Mouse (Mus musculus) erythroblast, adult 5-6 weeks (primary cell): Measurements from ENCODE around the gene Trib3. TPM values are rescaled to one million over a fixed set of nuclear protein-coding genes. Genes with fewer than 3 reads are reported as not detected.

Experiments
- ATAC-seq: replicated peaks from 2 replicates; pipeline ENCODE4 v1.8.0; 2016; ENCODE audit warnings: moderate number of reproducible peaks, mild to moderate bottlenecking, moderate TSS enrichment, inconsistent platforms; ENCODE audit not compliant: poor library complexity, low FRiP score, severe bottlenecking
- total RNA-seq, 2 experiments: library from RNA; stranded (forward) in 1 of 2; stranded (reverse) in 1 of 2; fragments of 150-400 nt in 1 of 2; fragments of 200-764, 138-1000 nt in 1 of 2; gene quantifications; 2 replicates each; pipeline versions ENCODE4 v1.2.3 to v1.2.4; 2015 to 2017; ENCODE audit warnings: low replicate concordance in 2 of 2

Gene Trib3
- total RNA-seq, 2 experiments from 2014 or later, result 0.26 TPM; not detected in 1

- no peak for ATAC-seq
These were observed 5.4 kb upstream of the Trib3 start for GRCm38 (mm10) chr2:152349205-152349604.

DNA sequence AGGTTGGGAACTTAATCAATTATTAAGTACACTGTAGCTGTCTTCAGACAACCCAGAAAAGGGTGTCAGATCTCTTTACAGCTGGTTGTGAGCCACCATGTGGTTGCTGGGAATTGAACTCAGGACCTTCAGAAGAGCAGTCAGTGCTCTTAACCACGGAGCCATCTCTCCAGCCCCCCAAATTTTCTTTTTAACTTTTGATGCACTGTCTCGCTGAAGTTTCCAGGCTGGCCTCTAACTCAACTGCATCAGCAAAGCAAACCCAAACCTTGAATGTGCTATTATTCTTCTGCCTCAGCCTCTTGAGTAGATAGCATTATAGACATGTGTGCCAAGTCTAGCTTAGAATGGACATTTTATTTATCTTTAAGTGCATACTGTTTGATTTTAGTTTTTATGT, 3.9 kb upstream of the Trib3 start:
- ATAC-seq, result no peak

DNA sequence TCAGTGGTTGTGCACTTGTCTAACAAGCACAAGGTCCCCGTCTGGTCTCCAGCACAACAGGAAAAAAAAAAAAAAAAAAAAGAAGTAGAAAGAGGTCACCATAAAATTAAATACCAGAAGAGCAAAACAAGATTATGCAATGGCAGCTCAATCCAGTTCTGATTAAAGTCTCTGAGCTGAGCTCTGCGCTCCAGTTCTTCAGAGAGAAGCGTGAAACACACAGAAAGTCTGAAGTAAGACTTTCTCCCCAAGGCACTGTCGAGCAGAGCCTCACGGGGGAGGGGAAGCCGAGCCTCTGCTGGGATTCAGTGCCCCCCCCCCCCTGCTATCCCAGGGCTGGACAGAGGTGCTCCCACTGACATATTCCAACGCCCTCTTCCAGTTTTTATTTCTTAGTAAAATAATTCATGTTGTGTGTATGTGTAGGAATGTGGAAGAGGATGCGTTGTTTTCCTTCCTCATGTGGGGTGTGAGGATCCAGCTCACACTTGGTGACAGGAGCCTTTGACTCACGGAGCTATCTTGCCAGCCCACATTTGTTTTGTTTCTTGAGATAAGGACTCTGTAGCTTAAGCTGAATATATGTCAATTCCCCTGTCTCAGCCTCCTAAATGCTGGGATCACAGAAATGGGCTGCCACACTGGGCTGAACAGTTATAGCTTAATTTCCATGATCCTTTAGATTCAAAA, 3.1 kb upstream of the Trib3 start:
- peak; percentile 22 for ATAC-seq

- ATAC-seq, result no peak
These were observed 1.6 kb upstream of the Trib3 start for GRCm38 (mm10) chr2:152345393-152345792.

DNA sequence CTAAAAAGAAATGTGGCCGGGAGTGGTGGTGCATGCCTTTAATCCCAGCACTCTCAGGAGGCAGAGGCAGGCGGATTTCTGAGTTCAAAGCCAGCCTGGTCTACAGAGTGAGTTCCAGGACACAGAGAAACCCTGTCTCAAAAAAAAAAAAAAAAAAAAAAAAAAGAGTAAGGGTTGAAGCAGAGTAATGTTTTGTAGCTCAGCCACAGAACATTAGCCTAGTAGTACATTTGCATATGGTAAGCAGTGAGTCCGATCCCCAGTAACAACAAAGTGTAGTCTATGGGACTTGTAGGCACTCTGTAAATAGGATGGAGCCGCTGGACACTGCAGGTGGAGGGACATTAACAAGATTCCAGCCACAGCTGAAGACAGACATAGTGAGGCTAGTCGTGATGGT, 1.1 kb upstream of the Trib3 start:
- no peak for ATAC-seq

- ATAC-seq, result no peak
These were observed 529 bp upstream of the Trib3 start for GRCm38 (mm10) chr2:152344361-152344760.

GRCm38 (mm10) chr2:152339631-152340179, 4.1 kb downstream of the Trib3 start:
- ATAC-seq, result no peak

DNA sequence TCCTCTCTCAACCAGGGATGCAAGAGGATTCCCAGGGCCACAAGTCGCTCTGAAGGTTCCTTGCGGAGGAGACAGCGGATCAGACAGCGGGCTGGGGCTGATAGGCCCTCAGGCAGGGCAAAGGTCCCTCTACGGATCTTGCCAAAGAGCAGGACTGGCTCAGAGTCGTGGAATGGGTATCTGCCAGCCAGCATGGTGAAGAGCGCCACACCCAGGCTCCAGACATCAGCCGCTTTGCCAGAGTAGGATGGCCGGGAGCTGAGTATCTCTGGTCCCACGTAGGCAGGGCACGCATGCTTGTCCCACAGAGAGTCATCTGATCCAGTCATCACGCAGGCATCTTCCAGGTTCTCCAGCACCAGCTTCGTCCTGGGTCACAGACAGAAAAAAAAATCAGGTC, 5.5 kb downstream of the Trib3 start:
- no peak for ATAC-seq

DNA sequence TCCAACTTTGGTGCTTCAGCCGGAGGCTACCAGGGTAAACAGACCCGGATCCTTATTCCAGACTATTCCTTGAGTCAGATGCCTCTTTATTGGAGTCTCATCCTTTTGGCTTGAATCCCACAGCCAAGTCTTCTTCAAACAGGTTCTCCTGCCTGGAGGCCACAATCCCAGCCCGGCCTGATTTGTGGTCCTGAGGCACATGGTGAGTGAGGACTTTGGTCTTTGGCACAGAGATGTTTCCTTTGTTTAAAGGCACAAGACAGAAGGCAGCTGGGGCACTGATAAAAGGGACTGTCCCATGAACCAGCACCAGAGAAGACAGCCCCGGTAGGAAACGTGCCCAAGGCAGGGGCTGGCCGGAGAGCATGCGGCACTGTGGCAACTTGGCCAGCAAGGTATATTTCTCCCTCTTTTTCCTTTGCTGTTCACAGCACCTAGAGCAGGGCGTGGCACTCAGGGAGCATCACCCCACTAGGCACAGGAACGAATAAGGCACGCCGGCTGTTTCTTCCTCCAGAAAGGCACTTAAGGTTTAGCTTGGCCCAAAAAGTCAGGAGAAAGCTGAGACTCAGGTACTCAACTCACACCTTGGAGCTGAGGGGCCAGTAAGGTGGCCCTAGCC, 6.1 kb downstream of the Trib3 start:
- no peak for ATAC-seq

- ATAC-seq, result no peak
These were observed 7.0 kb downstream of the Trib3 start for GRCm38 (mm10) chr2:152336856-152337255.

GRCm38 (mm10) chr2:152335289-152335820, 8.5 kb downstream of the Trib3 start:
- ATAC-seq, result no peak

GRCm38 (mm10) chr2:152333345-152334006, 10.4 kb downstream of the Trib3 start:
- ATAC-seq, result no peak

GRCm38 (mm10) chr2:152332101-152332825, 11.6 kb downstream of the Trib3 start, which contains the start of gene Rbck1:
TSS of gene Rbck1 (minus strand) at chr2:152332653.
- peak; percentile 90 for ATAC-seq

GRCm38 (mm10) chr2:152330858-152331423, 12.9 kb downstream of the Trib3 start:
- ATAC-seq, result peak; percentile 51

DNA sequence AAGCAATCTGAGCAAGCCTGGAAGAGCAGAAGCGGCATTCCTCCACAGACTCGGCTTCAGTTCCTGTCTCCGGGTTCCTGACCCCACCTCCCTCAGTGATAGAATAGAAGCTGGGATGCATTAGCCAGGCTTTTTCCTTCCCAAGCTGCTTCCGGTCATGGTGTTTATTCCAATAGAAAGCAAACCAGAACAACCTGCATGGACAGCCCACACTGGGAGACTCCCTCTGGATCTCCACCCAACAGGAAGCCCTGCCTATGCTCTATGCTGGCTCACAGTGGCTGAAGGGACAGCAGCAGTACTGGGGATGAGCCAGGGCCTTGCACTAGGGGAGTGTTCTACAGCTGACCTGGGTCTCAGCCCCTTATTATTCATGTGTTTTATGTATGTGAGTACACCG, 15.9 kb downstream of the Trib3 start:
- ATAC-seq, result no peak

DNA sequence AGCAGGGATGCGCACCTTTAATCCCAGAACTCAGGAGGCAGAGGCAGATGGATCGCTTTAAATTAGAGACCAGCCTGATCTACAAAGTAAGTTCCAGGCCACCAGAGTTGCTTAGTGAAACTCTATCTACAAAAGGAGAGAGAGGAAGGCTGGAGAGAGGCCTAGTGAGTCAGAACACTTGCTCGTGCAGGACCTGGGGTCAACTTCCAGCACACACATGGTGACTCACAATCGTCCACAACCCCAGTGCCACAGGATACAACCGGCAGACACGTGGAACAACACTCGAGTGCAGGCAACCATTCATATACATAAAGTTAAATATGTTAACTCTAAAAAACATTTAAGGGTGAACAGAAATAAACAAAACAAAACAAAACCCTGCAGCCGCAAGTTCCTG, 17.2 kb downstream of the Trib3 start:
- ATAC-seq, result no peak

DNA sequence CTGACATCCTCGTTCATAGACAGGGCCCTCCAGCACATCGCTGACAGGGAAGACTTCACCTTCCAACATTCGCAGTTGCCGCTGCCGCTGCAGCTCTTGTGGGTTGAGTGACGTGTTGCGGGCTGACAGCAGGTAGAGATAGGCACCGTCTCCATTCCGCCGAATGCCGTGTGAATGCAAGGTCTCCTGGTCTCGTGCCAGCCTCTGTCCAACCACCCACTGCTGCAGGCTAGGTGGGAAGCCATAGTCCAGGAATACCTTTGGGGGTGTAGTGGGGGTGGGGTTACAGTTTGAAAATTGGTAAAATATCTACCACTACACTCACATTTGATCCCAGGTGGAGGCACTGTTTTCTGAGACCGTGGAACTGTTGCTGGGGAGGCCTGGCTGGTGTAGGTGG, 17.7 kb downstream of the Trib3 start:
- no peak for ATAC-seq

DNA sequence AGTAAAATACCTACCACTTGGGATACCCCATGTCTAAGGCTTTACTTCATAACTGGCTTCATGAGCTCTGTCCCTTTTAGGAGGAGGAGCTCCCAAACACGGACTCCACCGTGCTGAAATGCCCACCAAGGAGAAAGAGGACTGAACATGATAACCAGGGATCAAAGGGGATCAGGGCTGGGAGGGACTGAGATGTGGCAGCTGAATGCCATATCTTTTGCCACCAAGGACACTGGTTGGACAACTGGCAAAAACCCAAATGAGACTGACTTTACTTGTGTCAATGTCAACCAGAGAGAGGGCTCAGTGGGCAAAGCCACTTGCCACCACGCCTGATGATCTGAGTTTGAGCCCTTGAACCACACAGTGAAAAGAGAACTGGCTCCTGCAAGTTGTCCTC, 19.0 kb downstream of the Trib3 start:
- no peak for ATAC-seq

DNA sequence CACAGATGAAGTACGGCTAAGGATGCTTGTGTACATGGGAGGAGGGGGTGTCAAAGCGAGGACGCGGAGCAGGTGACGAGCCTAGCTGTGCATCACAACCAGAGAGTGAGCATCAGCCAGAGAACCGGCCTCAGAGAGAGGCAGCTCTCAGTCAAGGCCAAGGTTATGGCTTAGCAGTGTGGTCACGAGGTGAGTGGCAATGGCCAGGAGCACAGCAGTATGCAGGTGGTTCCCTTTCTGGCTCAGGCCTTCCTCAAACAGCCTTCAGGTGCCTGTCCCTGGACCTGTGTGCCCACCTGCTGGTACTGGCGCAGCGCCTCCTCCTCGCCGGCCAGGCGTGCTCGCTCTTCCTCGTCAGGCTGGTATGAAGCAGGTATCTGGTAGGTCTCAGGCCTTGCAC, 19.9 kb downstream of the Trib3 start:
- no peak for ATAC-seq

GRCm38 (mm10) chr2:152322198-152322597, 21.6 kb downstream of the Trib3 start:
- no peak for ATAC-seq
